Mouse (Mus musculus): ENCODE measurements at regions not wholly inside any gene's neighbourhood (a gene's known extent, or its start where the extent isn't known, plus 50 kb on each side); places are given as distances from the start of the nearest gene placed in this dataset.
A peak's percentile ranks its signal among the peaks of the same experiment; 100 is the strongest.

- DNase-seq (ENCODE audit: low spot score) = no peak
These were observed 67.8 kb upstream of the Hes1 start for GRCm38 (mm10) chr16:29996139-29997069.

- DNase-seq (ENCODE audit: low spot score) = no peak
These were observed 64.0 kb upstream of the Hes1 start for GRCm38 (mm10) chr16:30000166-30000565.

GRCm38 (mm10) chr16:30005124-30005523 is 59.1 kb upstream of the Hes1 start:
- no peak for DNase-seq (ENCODE audit: low spot score)

GRCm38 (mm10) chr16:30006826-30007225 is 57.4 kb upstream of the Hes1 start:
- no peak for DNase-seq (ENCODE audit: low spot score)

- peak; percentile 70 for DNase-seq (ENCODE audit: low spot score)
These were observed 55.5 kb upstream of the Hes1 start for GRCm38 (mm10) chr16:30008451-30009357.

- no peak for DNase-seq (ENCODE audit: low spot score)
These were observed 54.5 kb upstream of the Hes1 start for GRCm38 (mm10) chr16:30009521-30010186.

GRCm38 (mm10) chr16:30013123-30013522 is 51.1 kb upstream of the Hes1 start:
- DNase-seq (ENCODE audit: low spot score) = no peak

GRCm38 (mm10) chr16:30013943-30014342 is 50.2 kb upstream of the Hes1 start:
- no peak for DNase-seq (ENCODE audit: low spot score)
